Mouse (Mus musculus) lung, adult 2 months (tissue): ENCODE results near the gene Gpc2. TPM values are rescaled to one million over a fixed set of nuclear protein-coding genes. Genes with fewer than 3 reads are reported as not detected.

Experiments used
- DNase-seq: peaks from one replicate; pipeline ENCODE4 v3.0.0; 2022
- H3K4me1 ChIP-seq: fragments of 200-500 bp; 2 replicates; pipeline ENCODE4 v1.6.1; 2011; ENCODE audit warnings: low read length; ENCODE audit not compliant: control insufficient read depth, insufficient read depth
- H3K4me3 ChIP-seq: fragments of 200-500 bp; replicated peaks from 2 replicates; pipeline ENCODE3; 2011; ENCODE audit warnings: low read depth, mild to moderate bottlenecking, control low read depth, low read length; ENCODE audit errors: extremely low read depth
- CTCF ChIP-seq: fragments of 200-500 bp; IDR thresholded peaks from 2 replicates; pipeline ENCODE4 v1.5.1; 2011; ENCODE audit warnings: mild to moderate bottlenecking, low read length, control low read depth; ENCODE audit not compliant: insufficient read depth
- POLR2A ChIP-seq: fragments of 200-500 bp; IDR thresholded peaks from 2 replicates; pipeline ENCODE4 v1.6.1; 2011; ENCODE audit warnings: low read depth, mild to moderate bottlenecking, control low read depth, low read length, borderline replicate concordance; ENCODE audit errors: extremely low read depth
- WGBS: fragments of 180-500 bp; shearing (Covaris S2); methylation state at CpG from one replicate; pipeline ENCODE4 v1.1.7; 2018; 5-methylcytosine and 5-hydroxymethylcytosine counted together
- polyA plus RNA-seq: library from polyadenylated mRNA; depleted of rRNA; stranded (reverse); fragments of >200 nt; gene quantifications from 2 replicates; pipeline ENCODE4 v1.2.3, GENCODE M21; 2012

Gpc2 gene
- polyA plus RNA-seq, 1 experiment, result 6.5 TPM

DNA sequence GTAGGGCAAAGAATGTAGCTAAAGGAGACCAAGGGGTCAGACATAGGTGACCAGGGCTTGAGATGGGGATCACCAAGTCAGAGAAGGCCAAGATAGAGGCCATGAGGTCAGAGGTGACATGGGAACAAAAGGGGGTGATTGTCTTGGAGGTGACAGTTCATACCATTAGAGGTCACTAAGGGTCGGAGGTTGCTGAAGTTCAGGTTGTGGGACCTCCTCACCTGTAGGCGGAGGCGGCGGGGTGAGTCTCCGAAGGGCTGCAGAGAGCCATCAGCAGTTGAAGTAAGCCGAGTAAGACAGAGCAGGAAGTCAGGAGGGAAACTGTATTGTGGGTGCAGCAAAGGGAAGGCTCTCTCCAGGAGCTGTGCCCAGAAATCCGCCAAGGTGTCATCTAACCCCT lies 1.8 kb downstream of the Gpc2 start:
- Histone ChIP-seq H3K4me3 (no peak overlapping the region), H3K4me1 (no peaks in the 10 kb centered on the region)
- 90% methylated on average over 7 of the region's 7 CpGs for WGBS
- no peak for DNase-seq
- TF ChIP-seq CTCF (no peak), POLR2A (no peak)

DNA sequence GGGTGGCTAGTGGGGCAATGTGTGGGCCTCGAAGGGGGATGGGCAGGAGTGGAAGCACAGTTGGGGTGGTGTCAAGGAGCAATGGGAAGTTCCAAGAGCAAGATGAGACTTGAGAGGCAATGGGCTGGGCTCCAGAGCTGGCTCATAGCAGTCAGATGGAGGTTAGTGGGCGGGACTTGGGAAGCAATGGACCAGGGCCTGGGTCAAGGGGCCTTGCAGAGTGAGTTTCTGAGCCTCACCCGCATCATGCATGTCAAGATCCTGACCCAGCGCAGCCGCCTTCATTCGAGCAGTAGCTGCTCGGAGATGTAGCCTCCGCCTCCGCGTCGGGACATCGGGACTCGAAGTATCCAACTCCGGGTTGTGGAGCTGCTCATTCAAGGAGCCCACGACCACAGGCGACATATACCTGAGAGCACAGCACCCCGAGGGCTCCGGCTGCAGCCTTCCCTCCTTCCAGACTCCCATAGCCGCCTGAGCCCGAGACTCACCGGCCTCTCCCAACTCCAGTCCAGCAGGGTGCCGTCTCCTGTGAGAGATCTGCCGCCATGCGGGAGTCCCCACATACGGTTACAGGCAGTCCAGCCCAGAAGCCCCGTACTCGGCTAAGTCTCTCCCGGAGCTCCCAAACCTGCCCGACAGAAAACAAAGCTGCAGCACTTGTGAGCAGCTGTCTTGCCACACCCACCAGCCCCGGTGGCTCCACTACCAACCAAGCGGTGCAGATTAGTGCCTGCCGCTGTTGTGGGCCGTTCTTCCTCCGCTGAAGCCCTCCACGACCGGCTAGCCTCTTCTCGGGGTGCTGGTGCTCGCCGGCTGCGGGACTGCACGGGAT lies 4.4 kb downstream of the Gpc2 start:
- no peak for DNase-seq
- no peaks in the 10 kb centered on the region for H3K4me1 ChIP-seq
- no peak overlapping the region for H3K4me3 ChIP-seq
- 62% methylated on average over 41 of the region's 41 CpGs for WGBS
- TF ChIP-seq POLR2A (no peak), CTCF (no peak)

DNA sequence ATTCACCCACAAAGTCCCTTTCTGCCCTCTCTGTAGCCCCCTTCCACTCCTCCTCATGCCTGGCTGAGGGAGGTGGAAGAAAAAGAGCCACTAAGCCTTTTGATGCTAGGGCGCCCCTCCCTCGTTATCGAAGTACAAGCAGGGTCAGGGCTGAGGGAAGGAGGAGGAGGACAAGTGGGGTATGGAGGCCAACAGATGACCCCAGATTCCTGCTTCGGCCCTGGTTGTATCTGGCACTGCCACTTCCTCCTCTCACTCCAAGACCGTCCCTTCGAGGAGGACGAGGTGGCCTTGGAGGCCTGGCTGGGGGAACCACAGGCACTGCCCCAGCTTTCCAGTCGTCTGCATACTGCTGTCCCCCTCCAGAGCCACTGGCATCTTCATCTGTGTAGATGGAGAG lies 5.6 kb downstream of the Gpc2 start:
- no peaks in the 10 kb centered on the region for H3K4me1 ChIP-seq
- no peak for DNase-seq
- H3K4me3 ChIP-seq, result no peak overlapping the region
- WGBS, result 72% methylated on average over 8 of the region's 8 CpGs
- TF ChIP-seq CTCF, result no peak
- TF ChIP-seq POLR2A, result no peak

DNA sequence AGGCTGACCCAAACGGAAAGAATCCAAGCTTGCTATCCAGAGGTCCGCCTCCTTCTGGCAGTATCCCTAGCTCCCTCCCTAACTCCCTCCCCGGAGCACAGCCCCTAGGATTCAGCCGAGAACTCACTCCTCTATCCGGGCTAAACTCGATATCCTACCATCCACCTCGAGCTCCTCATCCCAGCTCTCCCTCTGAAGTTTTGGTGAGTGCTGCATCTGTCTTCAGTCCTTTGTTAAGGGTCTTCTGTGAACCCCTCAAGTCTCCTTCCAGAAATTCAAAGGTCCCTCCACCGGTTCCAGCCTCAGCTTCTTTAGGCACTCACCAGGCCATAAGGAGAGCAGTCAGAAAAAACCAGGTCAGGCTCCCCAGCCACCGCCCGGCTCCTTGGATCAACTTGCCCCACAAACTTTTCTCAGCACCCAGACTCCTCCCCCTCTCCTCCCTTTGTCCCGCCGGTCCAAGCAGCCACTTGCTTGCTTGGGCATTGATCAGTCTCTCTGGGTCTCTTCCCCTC lies 7.3 kb downstream of the Gpc2 start, which contains the start of gene Gal3st4:
Gal3st4 (minus strand) TSS at position 432 of the 515 bp plus-strand sequence.
- WGBS, result 10% methylated on average over 12 of the region's 12 CpGs
- no peaks in the 10 kb centered on the region for H3K4me1 ChIP-seq
- no peak within 1 kb of the TSS for H3K4me3 ChIP-seq
- no peak for DNase-seq
- TF ChIP-seq POLR2A (no peak), CTCF (no peak)

DNA sequence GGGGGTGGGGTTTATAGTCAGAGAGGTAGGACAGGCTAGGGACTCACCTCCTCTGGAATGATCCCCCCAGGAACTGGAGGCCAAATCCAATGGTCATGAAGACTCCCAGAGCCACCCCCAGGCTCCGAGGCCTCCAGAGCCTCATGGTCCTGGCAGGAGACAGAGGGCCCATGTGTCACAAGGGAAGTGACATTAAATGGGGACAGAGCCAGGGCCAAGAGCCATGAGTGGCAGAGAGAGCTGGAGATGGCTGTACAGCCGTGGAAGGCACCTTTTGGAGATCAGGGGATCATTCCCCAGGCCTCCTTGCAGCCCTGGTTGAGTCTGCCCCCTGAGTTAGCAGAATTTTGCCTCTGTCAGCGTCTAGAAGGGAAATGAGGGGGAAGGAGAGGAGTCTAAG lies 8.6 kb downstream of the Gpc2 start:
- no peak for TF ChIP-seq POLR2A
- TF ChIP-seq CTCF, result no peak
- no peak for DNase-seq
- Histone ChIP-seq H3K4me3 (no peak overlapping the region), H3K4me1 (no peaks in the 10 kb centered on the region)
- 34% methylated on average over 3 of the region's 3 CpGs for WGBS

DNA sequence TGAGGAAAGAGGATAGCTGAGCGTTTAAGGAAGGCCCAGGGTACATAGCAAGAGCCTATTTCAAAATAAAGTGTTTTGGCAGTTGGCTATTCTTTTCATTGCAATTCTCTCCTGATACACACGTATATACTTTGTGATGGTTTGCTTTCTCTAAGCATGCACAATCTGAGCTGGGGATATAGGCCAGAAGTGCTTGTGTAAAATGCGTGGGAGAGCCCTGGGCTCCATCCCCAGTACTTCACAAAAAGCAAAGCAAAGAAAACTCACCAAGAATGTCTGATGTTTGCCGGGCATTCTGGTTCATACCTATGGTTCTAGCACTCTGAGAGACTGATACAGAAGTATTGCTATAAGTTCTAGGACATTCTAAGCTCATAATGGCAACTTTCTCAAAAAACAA lies 10.8 kb downstream of the Gpc2 start:
- DNase-seq, result no peak
- peaks cover 6% of the 10 kb centered on the region for H3K4me1 ChIP-seq
- no peak for TF ChIP-seq POLR2A
- TF ChIP-seq CTCF, result no peak
- no peak overlapping the region for H3K4me3 ChIP-seq
- 75% methylated on average over 4 of the region's 4 CpGs for WGBS

DNA sequence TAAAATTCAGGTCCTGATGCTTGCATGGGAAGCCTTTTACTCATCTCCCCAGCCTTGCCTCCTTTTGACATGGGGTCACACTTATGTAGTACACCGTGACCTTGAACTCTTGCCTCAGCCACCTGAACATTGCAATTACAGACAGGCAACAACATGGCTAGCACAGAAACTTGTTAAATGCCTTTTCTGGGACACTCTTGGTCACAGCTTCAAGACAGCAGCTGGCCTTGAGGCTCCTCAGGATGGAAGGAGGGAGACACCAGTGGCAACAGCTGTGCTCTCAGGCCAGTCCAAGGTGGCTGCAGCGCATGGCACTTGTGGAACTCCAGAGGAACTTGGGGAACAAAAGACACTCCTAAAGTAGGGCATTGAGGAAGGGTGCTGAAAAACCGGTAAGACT lies 12.7 kb downstream of the Gpc2 start:
- no peak for TF ChIP-seq CTCF
- no peak for TF ChIP-seq POLR2A
- no peak overlapping the region for H3K4me3 ChIP-seq
- WGBS, result 90% methylated on average over 3 of the region's 3 CpGs
- peaks cover 12% of the 10 kb centered on the region for H3K4me1 ChIP-seq
- no peak for DNase-seq

DNA sequence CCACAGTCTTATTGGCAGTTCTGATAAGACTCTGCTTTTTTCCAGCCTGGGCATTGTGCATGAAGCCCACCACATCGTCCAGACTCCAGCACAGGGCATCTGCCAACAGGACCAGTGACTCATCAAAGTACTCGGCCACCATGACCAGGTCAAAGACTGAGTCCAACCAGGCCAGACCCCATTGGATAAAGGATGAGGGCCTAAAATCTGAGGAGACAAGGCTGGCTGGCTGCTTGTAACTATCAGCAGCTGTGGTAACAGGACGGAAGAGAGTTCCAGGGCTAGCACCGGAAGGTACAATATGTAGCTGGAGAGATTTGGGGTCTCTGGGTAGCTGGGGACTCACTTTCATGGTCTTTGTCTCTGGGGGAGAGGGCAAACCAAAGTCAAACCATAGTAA lies 14.1 kb downstream of the Gpc2 start:
- no peak for DNase-seq
- Histone ChIP-seq H3K4me3 (no peak overlapping the region), H3K4me1 (peaks cover 12% of the 10 kb centered on the region)
- TF ChIP-seq POLR2A, result no peak
- TF ChIP-seq CTCF, result no peak
- WGBS, result 96% methylated on average over 4 of the region's 4 CpGs

DNA sequence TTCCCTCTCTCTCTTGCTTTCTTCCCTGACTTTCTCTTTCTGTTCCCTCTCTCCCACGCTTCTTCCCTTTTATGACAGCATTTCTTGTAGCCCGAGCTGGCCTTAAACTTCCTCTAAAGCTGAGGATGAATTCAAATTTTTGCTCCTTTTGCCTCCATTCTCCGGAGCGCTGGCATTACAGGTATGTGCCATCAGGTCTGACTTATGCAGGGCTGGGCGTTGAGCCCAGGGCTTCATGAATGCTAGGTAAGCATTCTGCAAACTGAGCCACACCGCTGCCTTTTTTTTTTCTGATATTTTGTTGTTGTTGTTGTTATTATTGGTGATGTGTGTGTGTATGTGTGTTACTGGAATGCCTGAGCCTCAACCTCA lies 15.6 kb downstream of the Gpc2 start:
- no peak for DNase-seq
- no peak for TF ChIP-seq CTCF
- Histone ChIP-seq H3K4me1 (peaks cover 12% of the 10 kb centered on the region), H3K4me3 (peak overlapping the region; percentile 61)
- 9% methylated on average over 6 of the region's 6 CpGs for WGBS

DNA sequence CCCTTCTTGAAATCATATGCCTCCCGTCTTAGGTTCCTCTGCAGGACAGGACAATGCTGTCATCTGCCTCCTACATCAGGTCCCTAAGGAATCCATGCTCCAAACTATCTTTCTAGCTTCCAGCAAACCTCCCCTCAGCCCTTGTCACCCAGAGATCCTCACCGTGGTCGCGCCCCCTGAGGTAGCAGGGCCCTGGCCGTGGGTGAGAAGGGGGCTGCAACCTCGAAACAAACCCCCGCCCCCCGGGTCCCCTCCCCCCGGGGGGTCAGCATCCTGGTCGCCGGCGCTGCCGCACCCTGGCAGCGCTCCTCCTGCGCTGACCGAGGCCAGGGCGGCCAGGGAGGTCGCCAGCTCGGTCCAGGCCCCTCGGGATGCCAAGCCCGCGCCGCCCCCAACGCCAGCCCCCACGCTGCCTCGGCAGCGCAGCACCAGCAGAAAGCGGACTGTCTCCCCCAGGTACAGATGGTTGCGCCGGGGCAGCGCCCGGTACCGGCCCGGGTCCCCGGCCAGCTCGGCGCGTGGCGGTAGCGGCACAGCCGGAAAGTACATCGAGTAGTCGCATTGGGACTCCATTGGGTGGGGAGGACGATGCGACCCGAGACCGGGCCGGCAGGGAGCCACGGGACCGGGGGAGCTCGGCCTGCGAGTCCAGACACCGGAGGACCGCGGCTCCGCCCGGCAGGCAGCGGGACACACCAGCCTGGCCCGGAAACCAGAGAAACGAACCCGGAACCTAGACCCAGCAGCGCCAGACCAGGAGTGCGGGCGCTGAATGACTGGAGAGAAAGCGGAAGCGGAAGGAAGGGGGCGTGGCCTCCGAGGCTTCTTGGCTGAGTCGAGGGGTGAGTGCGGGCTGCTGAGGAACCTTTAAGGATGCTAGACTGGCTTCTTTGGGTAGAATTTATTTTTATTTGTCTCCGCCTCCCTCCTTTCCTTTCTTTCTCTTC lies 16.3 kb downstream of the Gpc2 start, which contains the start of gene BC037034:
BC037034 (minus strand) TSS at position 774 of the 947 bp plus-strand sequence.
- peak; percentile 87 for DNase-seq
- peaks cover 12% of the 10 kb centered on the region for H3K4me1 ChIP-seq
- H3K4me3 ChIP-seq, result peak within 1 kb of the TSS; percentile 61
- TF ChIP-seq CTCF, result no peak
- TF ChIP-seq POLR2A, result peak; percentile 81
- under 1% methylated on average over 71 of the region's 71 CpGs for WGBS
